Mouse (Mus musculus) yolk sac, embryonic 10.5 days (tissue): Measurements from ENCODE around the gene Usp50.

Source experiments
- DNase-seq: peaks from one replicate; pipeline ENCODE4 v3.0.0-alpha.2; 2017; ENCODE audit warnings: low spot score

Gene Usp50

GRCm38 (mm10) chr2:126783370-126783769 is at the start of gene Usp50:
Gene Usp50 (minus strand): TSS chr2:126783470.
- no peak for DNase-seq

GRCm38 (mm10) chr2:126817414-126817813 is 34.1 kb upstream of the Usp50 start:
- no peak for DNase-seq

- DNase-seq = no peak
Measured at GRCm38 (mm10) chr2:126816644-126817347, 33.5 kb upstream of the Usp50 start.

- no peak for DNase-seq
Measured at GRCm38 (mm10) chr2:126815822-126816221, 32.6 kb upstream of the Usp50 start.

- no peak for DNase-seq
Measured at GRCm38 (mm10) chr2:126801980-126802379, 18.7 kb upstream of the Usp50 start.

- no peak for DNase-seq
Measured at GRCm38 (mm10) chr2:126798455-126798854, 15.2 kb upstream of the Usp50 start.

GRCm38 (mm10) chr2:126795708-126796107 is 12.4 kb upstream of the Usp50 start:
- DNase-seq = no peak

GRCm38 (mm10) chr2:126792611-126793010 is 9.3 kb upstream of the Usp50 start:
- DNase-seq = no peak

GRCm38 (mm10) chr2:126787721-126788342 is 4.6 kb upstream of the Usp50 start:
- no peak for DNase-seq

GRCm38 (mm10) chr2:126782433-126782832 is 837 bp downstream of the Usp50 start:
- no peak for DNase-seq

GRCm38 (mm10) chr2:126781478-126781877 is 1.8 kb downstream of the Usp50 start:
- DNase-seq = no peak

- no peak for DNase-seq
Measured at GRCm38 (mm10) chr2:126780286-126780685, 3.0 kb downstream of the Usp50 start.

- peak; percentile 30 for DNase-seq
Measured at GRCm38 (mm10) chr2:126778806-126779205, 4.5 kb downstream of the Usp50 start.

- no peak for DNase-seq
Measured at GRCm38 (mm10) chr2:126776416-126776815, 6.9 kb downstream of the Usp50 start.

GRCm38 (mm10) chr2:126775951-126776350 is 7.3 kb downstream of the Usp50 start:
- no peak for DNase-seq

GRCm38 (mm10) chr2:126772217-126772616 is 11.1 kb downstream of the Usp50 start:
- no peak for DNase-seq

- DNase-seq = no peak
Measured at GRCm38 (mm10) chr2:126769431-126770181, 13.7 kb downstream of the Usp50 start.

- DNase-seq = no peak
Measured at GRCm38 (mm10) chr2:126768194-126768593, 15.1 kb downstream of the Usp50 start.

- DNase-seq = no peak
Measured at GRCm38 (mm10) chr2:126767599-126767998, 15.7 kb downstream of the Usp50 start.

GRCm38 (mm10) chr2:126765867-126766582 is 17.2 kb downstream of the Usp50 start:
- no peak for DNase-seq

- DNase-seq = no peak
Measured at GRCm38 (mm10) chr2:126759351-126759750, 23.9 kb downstream of the Usp50 start.

- DNase-seq = no peak
Measured at GRCm38 (mm10) chr2:126755664-126756063, 27.6 kb downstream of the Usp50 start.
